Mouse (Mus musculus) heart, adult 2 months (tissue): ENCODE measurements around the gene Kmt2a. TPM values are rescaled to one million over a fixed set of nuclear protein-coding genes. Genes with fewer than 3 reads are reported as not detected.

ENCODE experiments used
- DNase-seq, 2 experiments: peaks; one replicate each; pipeline ENCODE4 v3.0.0; 2021
- H3K27ac ChIP-seq: fragments of 200-600 bp; 2 replicates; pipeline ENCODE4 v1.8.1; 2022
- H3K27me3 ChIP-seq: fragments of 200-500 bp; 2 replicates; pipeline ENCODE4 v1.6.1; 2012; ENCODE audit warnings: mild to moderate bottlenecking, low read length, inconsistent platforms, mixed read lengths; ENCODE audit not compliant: control insufficient read depth, insufficient read depth
- H3K36me3 ChIP-seq: fragments of 200-500 bp; 2 replicates; pipeline ENCODE4 v1.6.1; 2012; ENCODE audit warnings: low read length, inconsistent platforms; ENCODE audit not compliant: control insufficient read depth, insufficient read depth
- H3K4me1 ChIP-seq: fragments of 200-500 bp; 2 replicates; pipeline ENCODE4 v1.6.1; 2011; ENCODE audit warnings: low read length; ENCODE audit not compliant: control insufficient read depth, insufficient read depth
- H3K4me3 ChIP-seq: fragments of 200-600 bp; 2 replicates; pipeline ENCODE4 v1.8.1; 2022
- H3K79me2 ChIP-seq: fragments of 200-500 bp; replicated peaks from 2 replicates; pipeline ENCODE4 v1.6.1; 2012; ENCODE audit warnings: mild to moderate bottlenecking, inconsistent platforms, low read length, moderate library complexity, mixed read lengths; ENCODE audit not compliant: control insufficient read depth, insufficient read depth
- H3K9ac ChIP-seq: fragments of 200-500 bp; 2 replicates; pipeline ENCODE4 v1.6.1; 2012; ENCODE audit warnings: low read depth, mild to moderate bottlenecking, control low read depth, inconsistent platforms, low read length, mixed read lengths
- CTCF ChIP-seq: fragments of 200-600 bp; IDR thresholded peaks from 2 replicates; pipeline ENCODE4 v1.8.1; 2022; ENCODE audit warnings: antibody characterized with exemption, mild to moderate bottlenecking, moderate library complexity
- EP300 ChIP-seq: fragments of 200-500 bp; IDR thresholded peaks from 2 replicates; pipeline ENCODE4 v1.6.1; 2011; ENCODE audit warnings: low read depth, low read length, control low read depth; ENCODE audit not compliant: insufficient read depth
- POLR2A ChIP-seq: fragments of 200-500 bp; IDR thresholded peaks from 2 replicates; pipeline ENCODE4 v1.6.1; 2011; ENCODE audit warnings: mild to moderate bottlenecking, low read depth, low read length, control low read depth; ENCODE audit not compliant: insufficient read depth
- WGBS: fragments of 180-500 bp; shearing (Covaris S2); methylation state at CpG from one replicate; pipeline ENCODE4 v1.1.7; 2018; 5-methylcytosine and 5-hydroxymethylcytosine counted together
- intact Hi-C: fragments of 180-260 bp; cut with DNase I; formaldehyde crosslinking; loops from one replicate; pipeline ENCODE4 v1.15.1; 2025
- polyA plus RNA-seq: library from polyadenylated mRNA; depleted of rRNA; stranded (reverse); fragments of >200 nt; gene quantifications from 2 replicates; pipeline ENCODE4 v1.2.3, GENCODE M21; 2012
- total RNA-seq, 2 experiments: library from RNA; stranded (reverse); gene quantifications; 2 replicates each; pipeline ENCODE4 v1.2.3; 2021

Kmt2a gene
- total and polyA plus RNA-seq, 3 experiments, result 11.8 to 25.9 (median 25.7) TPM

- WGBS, result 86% methylated on average over 17 of the region's 17 CpGs
- H3K4me3 ChIP-seq, result no peak overlapping the region
- no peak for TF ChIP-seq CTCF
- no peak for TF ChIP-seq POLR2A
- TF ChIP-seq EP300, result no peak
- peaks cover 9% of the 10 kb centered on the region for H3K79me2 ChIP-seq
- H3K27ac ChIP-seq, result no peak overlapping the region
- intact Hi-C loops, result no loop called here
- H3K9ac ChIP-seq, result no peak overlapping the region
- no peaks in the 10 kb centered on the region for H3K36me3 ChIP-seq
- H3K4me1 ChIP-seq, result no peaks in the 10 kb centered on the region
- H3K27me3 ChIP-seq, result no peaks in the 10 kb centered on the region
- DNase-seq, result no peak
These were observed 23.6 kb downstream of the Kmt2a start for GRCm38 (mm10) chr9:44857405-44857992.

GRCm38 (mm10) chr9:44855153-44855552, 25.9 kb downstream of the Kmt2a start:
- TF ChIP-seq EP300, result no peak
- TF ChIP-seq CTCF, result no peak
- TF ChIP-seq POLR2A, result no peak
- no peaks in the 10 kb centered on the region for H3K27me3 ChIP-seq
- H3K36me3 ChIP-seq, result no peaks in the 10 kb centered on the region; the same call in 1 of the 2 replicates
- WGBS, result 77% methylated on average over 6 of the region's 6 CpGs
- H3K4me3 ChIP-seq, result no peak overlapping the region
- H3K79me2 ChIP-seq, result peaks cover 7% of the 10 kb centered on the region
- H3K4me1 ChIP-seq, result no peaks in the 10 kb centered on the region
- no peak overlapping the region for H3K27ac ChIP-seq
- no peak overlapping the region for H3K9ac ChIP-seq
- no peak for DNase-seq
- intact Hi-C loops, result no loop called here

GRCm38 (mm10) chr9:44847446-44847845, 33.6 kb downstream of the Kmt2a start:
- Histone ChIP-seq H3K36me3 (peaks cover 13% of the 10 kb centered on the region), H3K27me3 (no peaks in the 10 kb centered on the region), H3K79me2 (peaks cover 2% of the 10 kb centered on the region; the same call in 1 of the 2 replicates), H3K4me1 (no peaks in the 10 kb centered on the region), H3K4me3 (no peak overlapping the region), H3K27ac (no peak overlapping the region), H3K9ac (no peak overlapping the region)
- intact Hi-C loops, result loop anchor here (2.0 kb wide), 1 partner anchor 33 kb away; the partner anchor contains the start of gene Kmt2a
- TF ChIP-seq CTCF, result no peak
- TF ChIP-seq EP300, result no peak
- WGBS, result 53% methylated on average over 6 of the region's 6 CpGs
- peak in 1 of 2 experiments; percentile 20 for DNase-seq

- Histone ChIP-seq H3K4me3 (no peak overlapping the region), H3K27ac (no peak overlapping the region), H3K36me3 (no peaks in the 10 kb centered on the region; the same call in 1 of the 2 replicates), H3K9ac (no peak overlapping the region), H3K4me1 (no peaks in the 10 kb centered on the region), H3K79me2 (no peaks in the 10 kb centered on the region), H3K27me3 (no peaks in the 10 kb centered on the region)
- TF ChIP-seq CTCF, result peak; percentile 86
- no peak for TF ChIP-seq POLR2A
- WGBS, result 78% methylated on average over 10 of the region's 10 CpGs
- intact Hi-C loops, result loop anchor here (2.0 kb wide), 1 partner anchor 126 kb away; no protein-coding TSS in a partner anchor
- no peak for DNase-seq
These were observed 39.9 kb downstream of the Kmt2a start for GRCm38 (mm10) chr9:44841241-44841640.

- WGBS, result 28% methylated on average over 7 of the region's 7 CpGs
- H3K4me3 ChIP-seq, result no peak overlapping the region
- no peak overlapping the region for H3K9ac ChIP-seq
- no peaks in the 10 kb centered on the region for H3K27me3 ChIP-seq
- H3K4me1 ChIP-seq, result no peaks in the 10 kb centered on the region
- H3K27ac ChIP-seq, result no peak overlapping the region
- intact Hi-C loops, result loop anchor here (2.0 kb wide), 2 partner anchors 44 to 80 kb away; partner anchors contain the start of gene Kmt2a
- 0 out of 2 replicates have a peak, but pooled peaks have one; percentile 29 for TF ChIP-seq EP300
- TF ChIP-seq POLR2A, result no peak
- TF ChIP-seq CTCF, result peak; percentile 94
- no peaks in the 10 kb centered on the region; the same call in 1 of the 2 replicates for H3K36me3 ChIP-seq
- peak; percentile 65 to 81 for DNase-seq
- no peaks in the 10 kb centered on the region for H3K79me2 ChIP-seq
These were observed 44.7 kb downstream of the Kmt2a start for GRCm38 (mm10) chr9:44836439-44836838.

GRCm38 (mm10) chr9:44832356-44832755, 48.7 kb downstream of the Kmt2a start:
- no peaks in the 10 kb centered on the region for H3K27me3 ChIP-seq
- intact Hi-C loops, result no loop called here
- TF ChIP-seq CTCF, result no peak
- TF ChIP-seq EP300, result no peak
- TF ChIP-seq POLR2A, result no peak
- H3K4me3 ChIP-seq, result no peak overlapping the region
- no peaks in the 10 kb centered on the region for H3K79me2 ChIP-seq
- H3K36me3 ChIP-seq, result peaks cover 5% of the 10 kb centered on the region
- 57% methylated on average over 4 of the region's 4 CpGs for WGBS
- DNase-seq, result no peak
- H3K4me1 ChIP-seq, result no peaks in the 10 kb centered on the region
- H3K27ac ChIP-seq, result no peak overlapping the region
- H3K9ac ChIP-seq, result no peak overlapping the region
